Mouse (Mus musculus) hindbrain, embryonic 11.5 days (tissue): ENCODE results near the gene Mall. TPM values are rescaled to one million over a fixed set of nuclear protein-coding genes. Genes with fewer than 3 reads are reported as not detected.

Experiments
- ATAC-seq: fragments of 200-750 bp; cut with Nextera tagmentation; 2 replicates; pipeline ENCODE4 v1.8.0; 2017; ENCODE audit warnings: mild to moderate bottlenecking, moderate TSS enrichment, moderate library complexity; ENCODE audit not compliant: low FRiP score
- DNase-seq: peaks from one replicate; pipeline ENCODE4 v3.0.0-alpha.2; 2015; ENCODE audit warnings: low spot score
- H3K27ac ChIP-seq: fragments of 300-500 bp; sonication (generic); 2 replicates; pipeline ENCODE4 v1.5.1; 2014; ENCODE audit warnings: mild to moderate bottlenecking, low read depth, low read length
- H3K27me3 ChIP-seq: fragments of 300-500 bp; sonication (generic); 2 replicates; pipeline ENCODE4 v1.6.1; 2014; ENCODE audit warnings: mild to moderate bottlenecking, low read length, moderate library complexity, mixed read lengths; ENCODE audit not compliant: control insufficient read depth, insufficient read depth
- H3K36me3 ChIP-seq: fragments of 300-500 bp; sonication (generic); 2 replicates; pipeline ENCODE4 v1.6.1; 2014; ENCODE audit warnings: mild to moderate bottlenecking, low read length, moderate library complexity, mixed read lengths; ENCODE audit not compliant: control insufficient read depth, insufficient read depth
- H3K4me1 ChIP-seq: fragments of 300-500 bp; sonication (generic); replicated peaks from 2 replicates; pipeline ENCODE4 v1.6.1; 2014; ENCODE audit warnings: low read length, mixed read lengths; ENCODE audit not compliant: control insufficient read depth, insufficient read depth
- H3K4me2 ChIP-seq: fragments of 300-500 bp; sonication (generic); replicated peaks from 2 replicates; pipeline ENCODE4 v1.6.1; 2014; ENCODE audit warnings: mild to moderate bottlenecking, low read depth, low read length
- H3K4me3 ChIP-seq: fragments of 300-500 bp; sonication (generic); 2 replicates; pipeline ENCODE4 v1.5.1; 2014; ENCODE audit warnings: low read depth, low read length
- H3K9ac ChIP-seq: fragments of 300-500 bp; sonication (generic); 2 replicates; pipeline ENCODE4 v1.6.1; 2014; ENCODE audit warnings: low read depth, low read length
- H3K9me3 ChIP-seq: fragments of 300-500 bp; sonication (generic); 2 replicates; pipeline ENCODE4 v1.6.1; 2016; ENCODE audit warnings: low read length; ENCODE audit not compliant: control insufficient read depth
- WGBS: fragments of 180-500 bp; shearing (Covaris S2); extraction: QIAGEN DNeasy Blood & Tissue Kit; methylation state at CpG from one replicate; pipeline ENCODE4 v1.1.7; 2014; 5-methylcytosine and 5-hydroxymethylcytosine counted together
- polyA plus RNA-seq: library from polyadenylated mRNA; unstranded; fragments of >200 nt; fragmentation: Nextera tagmentation; extraction: Ambion mirVana; gene quantifications from 2 replicates; pipeline ENCODE4 v1.2.1, GENCODE M21; 2014

The Mall gene
- polyA plus RNA-seq, 1 experiment from 2014 or later = 1.9 TPM

DNA sequence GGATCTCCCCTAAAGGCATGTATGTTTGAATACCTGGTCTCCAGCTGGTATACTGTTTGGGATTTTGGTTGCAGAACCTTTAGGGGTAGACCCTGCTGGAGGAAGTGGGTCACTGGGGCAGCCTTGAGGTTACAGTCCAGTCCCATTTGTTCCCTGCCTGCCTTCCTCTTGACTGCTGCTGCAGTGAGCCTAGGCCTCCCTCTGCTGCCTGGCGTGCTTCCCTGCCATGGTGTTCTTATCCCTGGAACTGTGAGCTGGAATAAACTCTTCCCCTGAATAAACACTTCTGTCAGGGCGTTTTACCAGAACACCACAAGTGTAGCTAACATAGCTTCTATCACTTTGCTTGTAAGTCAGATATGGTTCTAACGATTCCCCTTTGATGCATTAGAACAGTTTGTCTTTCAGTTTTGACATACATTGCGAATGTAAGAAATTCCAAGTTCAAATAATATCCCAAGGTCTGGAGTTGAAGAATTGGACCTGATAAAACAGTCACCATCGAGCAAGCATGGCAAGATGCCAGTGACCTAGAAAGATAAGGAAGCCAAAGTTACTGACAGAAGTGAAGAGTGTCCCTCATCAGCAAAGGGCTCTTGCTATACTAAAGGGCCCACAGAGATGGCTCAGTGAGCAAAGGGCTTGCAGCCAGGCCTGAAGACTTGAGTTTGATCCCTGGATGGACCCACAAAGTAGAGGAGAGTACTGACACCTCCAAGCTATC is 29.6 kb upstream of the Mall start:
- no peaks in the 10 kb centered on the region for H3K4me1 ChIP-seq
- DNase-seq (no peak), ATAC-seq (no peak)
- H3K27ac ChIP-seq = no peak overlapping the region
- 94% methylated on average over 5 of the region's 5 CpGs for WGBS
- no peak overlapping the region for H3K4me3 ChIP-seq
- H3K9ac ChIP-seq = no peak overlapping the region
- no peaks in the 10 kb centered on the region for H3K27me3 ChIP-seq
- no peaks in the 10 kb centered on the region for H3K9me3 ChIP-seq
- no peak overlapping the region for H3K4me2 ChIP-seq
- H3K36me3 ChIP-seq = 0 out of 2 replicates have a peak, but pooled peaks cover 2% of the 10 kb centered on the region

DNA sequence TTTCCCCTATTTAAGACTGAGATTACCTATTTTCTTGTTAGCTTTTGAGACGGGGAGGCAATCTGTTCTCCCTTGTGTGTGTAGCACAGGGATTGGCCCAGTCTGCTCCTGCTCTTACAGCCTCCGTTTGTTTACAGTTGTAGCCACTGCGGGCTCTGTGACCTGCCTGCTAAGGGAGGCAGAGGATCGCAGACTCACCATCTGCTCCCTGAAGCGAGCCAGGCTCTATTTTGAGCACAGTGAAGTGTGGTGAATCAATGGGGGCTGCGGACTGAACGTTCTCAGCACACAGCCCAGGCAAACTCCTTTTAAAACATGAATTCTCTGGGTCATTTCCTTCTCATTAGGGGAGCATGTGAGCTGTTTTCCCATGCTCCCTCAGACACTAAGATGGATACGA is 27.4 kb upstream of the Mall start:
- Histone ChIP-seq H3K4me3 (no peak overlapping the region), H3K27ac (no peak overlapping the region), H3K4me2 (no peak overlapping the region), H3K36me3 (0 out of 2 replicates have a peak, but pooled peaks cover 2% of the 10 kb centered on the region), H3K4me1 (no peaks in the 10 kb centered on the region), H3K9me3 (no peaks in the 10 kb centered on the region), H3K27me3 (no peaks in the 10 kb centered on the region), H3K9ac (no peak overlapping the region)
- no peak; the same call in 1 of the 2 replicates for ATAC-seq
- DNase-seq = no peak
- WGBS = 40% methylated on average over 8 of the region's 8 CpGs

DNA sequence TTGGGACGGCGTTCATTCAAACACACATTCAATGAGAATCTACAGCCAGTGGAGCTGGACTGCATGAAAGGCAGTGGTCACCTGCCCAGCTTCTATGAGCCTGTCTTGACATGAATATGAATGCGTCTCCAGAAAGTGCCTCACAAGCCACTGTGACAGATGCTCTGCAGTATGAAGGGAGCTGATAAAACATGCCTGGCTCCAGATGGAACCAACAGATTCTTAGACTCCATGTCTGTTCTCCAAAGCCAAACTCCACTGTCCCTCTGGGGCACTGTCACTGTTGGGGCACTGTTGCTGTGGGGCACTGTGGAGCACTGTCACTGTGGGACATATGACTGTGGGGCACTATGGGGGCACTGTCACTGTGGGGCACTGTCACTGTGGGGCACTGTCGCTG is 24.4 kb upstream of the Mall start:
- 0 out of 2 replicates have a peak, but pooled peaks cover 2% of the 10 kb centered on the region for H3K36me3 ChIP-seq
- no peak overlapping the region for H3K4me2 ChIP-seq
- DNase-seq = no peak
- no peak overlapping the region for H3K4me3 ChIP-seq
- no peaks in the 10 kb centered on the region for H3K27me3 ChIP-seq
- H3K4me1 ChIP-seq = no peaks in the 10 kb centered on the region
- no peak overlapping the region for H3K27ac ChIP-seq
- H3K9me3 ChIP-seq = no peaks in the 10 kb centered on the region
- 95% methylated on average over 4 of the region's 4 CpGs for WGBS
- ATAC-seq = no peak
- H3K9ac ChIP-seq = no peak overlapping the region

DNA sequence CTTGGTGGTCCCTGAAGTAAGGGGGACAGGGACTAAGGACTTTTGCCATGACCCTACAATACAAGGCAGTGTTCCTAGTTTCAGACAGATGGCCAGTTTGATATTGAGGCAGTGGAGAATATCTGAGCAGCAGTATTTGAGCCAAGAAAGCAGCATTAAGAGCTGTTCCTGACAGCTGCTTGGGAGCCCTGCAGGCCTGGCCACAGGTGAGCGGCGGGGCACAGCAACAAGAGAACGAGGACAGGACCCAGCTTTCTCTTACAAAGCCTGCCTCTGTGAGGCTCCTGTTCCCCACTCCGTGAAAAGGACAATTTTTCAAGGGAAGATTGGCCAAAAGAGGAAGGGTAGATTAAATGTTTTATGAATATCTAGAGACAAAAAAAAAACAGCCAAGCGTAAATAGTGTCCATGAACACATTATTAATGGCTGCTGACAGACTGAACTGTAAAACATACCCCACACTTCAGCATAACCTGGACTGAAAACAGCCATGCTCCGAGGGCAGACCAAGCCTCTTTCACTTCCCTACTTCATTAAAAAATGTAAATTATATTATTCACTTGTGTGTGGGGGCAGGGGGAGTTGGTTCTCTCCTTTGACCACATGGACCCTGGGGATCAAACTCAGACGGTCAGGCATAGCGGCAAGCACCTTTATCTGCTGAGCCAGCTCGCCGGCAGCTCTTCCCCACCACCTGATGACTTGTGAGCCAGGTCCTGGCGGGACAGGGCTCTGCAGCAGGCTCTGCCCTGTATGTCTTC is 22.3 kb upstream of the Mall start:
- Histone ChIP-seq H3K4me3 (no peak overlapping the region), H3K9ac (no peak overlapping the region), H3K9me3 (no peaks in the 10 kb centered on the region), H3K27me3 (no peaks in the 10 kb centered on the region), H3K4me1 (no peaks in the 10 kb centered on the region), H3K36me3 (0 out of 2 replicates have a peak, but pooled peaks cover 2% of the 10 kb centered on the region), H3K4me2 (no peak overlapping the region), H3K27ac (no peak overlapping the region)
- WGBS = 79% methylated on average over 11 of the region's 11 CpGs
- no peak for ATAC-seq
- no peak for DNase-seq

DNA sequence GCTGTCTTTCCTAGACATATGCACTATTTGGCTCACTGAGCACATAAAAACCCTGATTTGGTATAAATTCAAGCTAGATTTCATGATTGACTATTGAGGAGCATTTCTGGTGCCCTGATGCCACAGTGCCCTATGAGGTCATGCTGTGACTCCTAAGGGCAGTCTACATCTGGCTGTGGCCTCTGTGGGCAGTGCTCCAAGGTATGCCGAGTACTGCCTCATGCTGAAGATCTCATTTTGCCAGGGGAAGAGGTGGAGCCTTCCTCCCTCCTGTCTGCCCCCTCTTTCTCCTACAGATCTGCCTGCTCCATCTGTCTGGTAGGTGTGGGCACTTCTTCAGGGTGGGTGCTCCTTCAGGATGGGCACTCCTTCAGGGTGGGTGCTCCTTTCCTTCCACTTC is 19.6 kb upstream of the Mall start:
- WGBS = 68% methylated on average over 1 of the region's 1 CpGs

DNA sequence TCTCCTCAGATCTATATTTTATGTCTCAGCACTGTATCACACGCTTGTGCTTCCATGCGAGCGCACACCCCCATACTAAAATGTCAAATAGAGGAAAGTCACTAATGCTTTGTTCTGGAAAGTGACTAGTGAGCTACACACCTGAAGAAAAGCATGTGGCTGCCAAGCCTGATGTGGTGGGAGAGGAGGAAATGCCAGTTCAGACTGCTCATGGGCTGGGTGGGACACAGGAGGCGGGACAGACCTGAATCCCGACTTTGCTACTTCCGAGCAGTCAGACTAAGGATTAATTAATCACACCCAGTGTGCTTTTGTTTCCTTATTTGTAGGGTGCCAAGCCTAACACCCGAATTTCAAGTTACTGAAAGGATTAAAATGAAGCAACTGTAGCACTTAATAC is 18.6 kb upstream of the Mall start:
- Histone ChIP-seq H3K9me3 (no peaks in the 10 kb centered on the region), H3K9ac (no peak overlapping the region), H3K27ac (no peak overlapping the region), H3K27me3 (no peaks in the 10 kb centered on the region), H3K4me3 (no peak overlapping the region), H3K36me3 (no peaks in the 10 kb centered on the region), H3K4me2 (no peak overlapping the region), H3K4me1 (no peaks in the 10 kb centered on the region)
- WGBS = 75% methylated on average over 7 of the region's 7 CpGs
- ATAC-seq (no peak), DNase-seq (no peak)

More for the DNA sequence above, 19.6 kb upstream of the Mall start:
- ATAC-seq = no peak
- H3K9ac ChIP-seq = no peak overlapping the region
- DNase-seq = no peak
- H3K27ac ChIP-seq = no peak overlapping the region
- H3K4me2 ChIP-seq = no peak overlapping the region
- H3K4me1 ChIP-seq = no peaks in the 10 kb centered on the region
- no peaks in the 10 kb centered on the region for H3K27me3 ChIP-seq
- H3K4me3 ChIP-seq = no peak overlapping the region
- H3K9me3 ChIP-seq = no peaks in the 10 kb centered on the region
- H3K36me3 ChIP-seq = no peaks in the 10 kb centered on the region

DNA sequence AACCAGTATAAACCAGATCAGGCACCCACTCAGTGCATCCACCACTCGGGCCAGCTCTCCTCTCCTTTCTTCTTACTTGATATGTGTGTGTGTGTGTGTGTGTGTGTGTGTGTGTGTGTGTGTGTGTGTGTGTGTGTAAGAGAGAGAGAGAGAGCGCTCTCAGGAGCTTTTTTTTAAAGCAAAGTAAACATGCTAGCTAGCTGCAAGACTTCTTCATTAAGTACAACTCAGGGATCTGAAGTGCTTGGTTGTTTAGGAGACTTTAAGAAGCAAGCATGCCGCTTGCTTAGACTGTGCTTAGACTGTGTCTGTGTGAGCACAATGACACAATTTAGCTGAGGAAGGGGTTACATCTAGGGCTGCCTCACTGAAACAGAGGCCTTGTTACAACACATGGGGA is 12.9 kb upstream of the Mall start:
- DNase-seq (no peak), ATAC-seq (no peak)
- H3K4me2 ChIP-seq = no peak overlapping the region
- WGBS = 97% methylated on average over 3 of the region's 3 CpGs
- no peak overlapping the region for H3K9ac ChIP-seq
- H3K4me1 ChIP-seq = no peaks in the 10 kb centered on the region
- H3K4me3 ChIP-seq = no peak overlapping the region
- H3K27me3 ChIP-seq = no peaks in the 10 kb centered on the region
- no peak overlapping the region for H3K27ac ChIP-seq
- H3K36me3 ChIP-seq = no peaks in the 10 kb centered on the region
- no peaks in the 10 kb centered on the region for H3K9me3 ChIP-seq

DNA sequence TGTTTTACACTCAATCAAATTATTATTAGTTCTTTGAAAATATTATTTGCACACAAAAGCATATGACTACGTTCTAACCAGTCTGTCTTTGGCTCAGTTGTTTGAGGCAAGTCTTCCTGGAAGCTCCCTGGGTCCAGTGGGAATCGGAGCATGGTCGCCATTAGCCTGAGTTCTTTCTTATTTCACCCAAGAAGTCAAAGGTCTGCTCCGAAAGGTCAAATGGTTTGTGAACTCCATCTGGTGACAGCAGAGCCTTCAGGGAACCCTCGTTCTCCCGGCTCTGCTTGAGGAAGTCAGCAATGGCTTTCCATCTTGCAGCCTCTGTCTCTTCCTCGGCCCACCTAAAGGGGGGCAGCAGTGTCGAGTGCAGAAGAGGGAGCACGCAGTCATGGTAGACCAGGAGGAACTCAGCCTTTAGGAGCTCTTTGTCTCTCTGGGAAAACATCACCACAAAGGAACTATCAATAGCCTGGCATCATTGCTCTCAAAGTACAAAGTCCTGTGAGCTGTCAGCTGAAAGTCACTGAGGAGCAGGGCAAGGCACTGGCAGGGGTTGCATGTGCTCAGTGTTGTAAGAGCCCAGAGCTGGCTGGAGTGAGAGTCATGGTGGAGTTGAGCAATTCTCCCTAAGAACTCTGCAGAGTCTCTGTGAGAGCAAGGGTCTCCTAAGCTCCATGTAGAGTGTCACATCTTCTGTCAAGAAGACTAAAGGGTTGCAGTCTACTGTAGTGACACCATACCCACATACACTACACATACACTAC is 11.2 kb upstream of the Mall start:
- Histone ChIP-seq H3K4me2 (no peak overlapping the region), H3K36me3 (no peaks in the 10 kb centered on the region), H3K9ac (no peak overlapping the region), H3K27ac (no peak overlapping the region), H3K4me3 (no peak overlapping the region), H3K9me3 (no peaks in the 10 kb centered on the region), H3K4me1 (no peaks in the 10 kb centered on the region), H3K27me3 (no peaks in the 10 kb centered on the region)
- no peak for ATAC-seq
- WGBS = 56% methylated on average over 9 of the region's 9 CpGs
- no peak for DNase-seq
